Mouse (Mus musculus) intestine, postnatal 0 days (tissue): Measurements from ENCODE around the gene Prdm16. TPM values are rescaled to one million over a fixed set of nuclear protein-coding genes. Genes with fewer than 3 reads are reported as not detected.
A peak's percentile ranks its signal among the peaks of the same experiment; 100 is the strongest.

Experiments used
- ATAC-seq: fragments of 200-750 bp; cut with Nextera tagmentation; 2 replicates; pipeline ENCODE4 v1.8.0; 2017; ENCODE audit warnings: mild to moderate bottlenecking, moderate TSS enrichment, moderate library complexity
- H3K27ac ChIP-seq: fragments of 300-500 bp; sonication (generic); 2 replicates; pipeline ENCODE4 v1.5.1; 2014; ENCODE audit warnings: mild to moderate bottlenecking, low read depth, low read length, moderate library complexity
- H3K27me3 ChIP-seq: fragments of 300-500 bp; sonication (generic); replicated peaks from 2 replicates; pipeline ENCODE4 v1.6.1; 2014; ENCODE audit warnings: low read length, mixed read lengths; ENCODE audit not compliant: control insufficient read depth, insufficient read depth
- H3K36me3 ChIP-seq: fragments of 300-500 bp; sonication (generic); 2 replicates; pipeline ENCODE4 v1.6.1; 2014; ENCODE audit warnings: mild to moderate bottlenecking, moderate library complexity; ENCODE audit not compliant: control insufficient read depth, insufficient read depth
- H3K4me1 ChIP-seq: fragments of 300-500 bp; sonication (generic); replicated peaks from 2 replicates; pipeline ENCODE4 v1.6.1; 2014; ENCODE audit warnings: antibody characterized with exemption, low read length, mixed read lengths; ENCODE audit not compliant: control insufficient read depth, insufficient read depth
- H3K4me2 ChIP-seq: fragments of 300-500 bp; sonication (generic); replicated peaks from 2 replicates; pipeline ENCODE4 v1.6.1; 2014; ENCODE audit warnings: low read depth, mild to moderate bottlenecking, moderate library complexity
- H3K4me3 ChIP-seq: fragments of 300-500 bp; sonication (generic); 2 replicates; pipeline ENCODE4 v1.5.1; 2014; ENCODE audit warnings: low read depth, low read length
- H3K9ac ChIP-seq: fragments of 300-500 bp; sonication (generic); 2 replicates; pipeline ENCODE4 v1.6.1; 2014; ENCODE audit warnings: mild to moderate bottlenecking, low read depth, low read length
- H3K9me3 ChIP-seq: fragments of 300-500 bp; sonication (generic); 2 replicates; pipeline ENCODE4 v1.6.1; 2016; ENCODE audit warnings: mixed run types; ENCODE audit not compliant: control insufficient read depth
- CTCF ChIP-seq: sonication (generic); IDR thresholded peaks from 2 replicates; pipeline ENCODE4 v1.5.1; 2016; ENCODE audit warnings: low read depth, mild to moderate bottlenecking, control low read depth, antibody characterized with exemption, moderate library complexity
- WGBS: fragments of 180-500 bp; shearing (Covaris S2); extraction: QIAGEN DNeasy Blood & Tissue Kit; methylation state at CpG from one replicate; pipeline ENCODE4 v1.1.7; 2014; 5-methylcytosine and 5-hydroxymethylcytosine counted together
- polyA plus RNA-seq: library from polyadenylated mRNA; unstranded; fragments of >200 nt; fragmentation: Nextera tagmentation; extraction: Ambion mirVana; gene quantifications from 2 replicates; pipeline ENCODE4 v1.2.1, GENCODE M21; 2015

Gene Prdm16
- polyA plus RNA-seq, 1 experiment from 2014 or later = 9.0 TPM

- Histone ChIP-seq H3K9me3 (no peaks in the 10 kb centered on the region), H3K4me3 (no peak overlapping the region), H3K9ac (no peak overlapping the region), H3K27ac (no peak overlapping the region), H3K4me1 (no peaks in the 10 kb centered on the region), H3K36me3 (no peaks in the 10 kb centered on the region), H3K27me3 (no peaks in the 10 kb centered on the region), H3K4me2 (no peak overlapping the region)
- WGBS = 67% methylated on average over 10 of the region's 10 CpGs
- TF ChIP-seq CTCF = no peak
- ATAC-seq = 0 out of 2 replicates have a peak, but pooled peaks have one; percentile 22
Observed at GRCm38 (mm10) chr4:154611167-154611566, 25.5 kb downstream of the Prdm16 start.

- TF ChIP-seq CTCF = no peak
- Histone ChIP-seq H3K36me3 (no peaks in the 10 kb centered on the region), H3K4me1 (no peaks in the 10 kb centered on the region), H3K9me3 (no peaks in the 10 kb centered on the region), H3K27ac (no peak overlapping the region), H3K27me3 (no peaks in the 10 kb centered on the region), H3K4me3 (no peak overlapping the region), H3K9ac (no peak overlapping the region), H3K4me2 (no peak overlapping the region)
- ATAC-seq = no peak
- 83% methylated on average over 5 of the region's 5 CpGs for WGBS
Observed at GRCm38 (mm10) chr4:154607724-154608123, 28.9 kb downstream of the Prdm16 start.

- no peak overlapping the region for H3K27ac ChIP-seq
- WGBS = 71% methylated on average over 7 of the region's 7 CpGs
Observed at GRCm38 (mm10) chr4:154604442-154604830, 32.2 kb downstream of the Prdm16 start.

GRCm38 (mm10) chr4:154603663-154604441 lies 32.8 kb downstream of the Prdm16 start:
- H3K9me3 ChIP-seq = no peaks in the 10 kb centered on the region
- no peaks in the 10 kb centered on the region for H3K36me3 ChIP-seq
- TF ChIP-seq CTCF = no peak
- no peak overlapping the region for H3K27ac ChIP-seq
- H3K9ac ChIP-seq = no peak overlapping the region
- H3K4me3 ChIP-seq = no peak overlapping the region
- H3K4me2 ChIP-seq = no peak overlapping the region
- no peak for ATAC-seq
- H3K4me1 ChIP-seq = no peaks in the 10 kb centered on the region
- no peaks in the 10 kb centered on the region for H3K27me3 ChIP-seq
- 56% methylated on average over 25 of the region's 25 CpGs for WGBS

More at GRCm38 (mm10) chr4:154604442-154604830, 32.2 kb downstream of the Prdm16 start:
- H3K9ac ChIP-seq = no peak overlapping the region
- H3K36me3 ChIP-seq = no peaks in the 10 kb centered on the region
- H3K4me3 ChIP-seq = no peak overlapping the region
- TF ChIP-seq CTCF = no peak
- H3K4me2 ChIP-seq = no peak overlapping the region
- H3K9me3 ChIP-seq = no peaks in the 10 kb centered on the region
- no peaks in the 10 kb centered on the region for H3K4me1 ChIP-seq
- H3K27me3 ChIP-seq = no peaks in the 10 kb centered on the region
- no peak for ATAC-seq

GRCm38 (mm10) chr4:154602409-154602808 lies 34.3 kb downstream of the Prdm16 start:
- Histone ChIP-seq H3K36me3 (no peaks in the 10 kb centered on the region), H3K9me3 (no peaks in the 10 kb centered on the region), H3K4me3 (no peak overlapping the region), H3K27ac (no peak overlapping the region), H3K27me3 (no peaks in the 10 kb centered on the region), H3K4me1 (no peaks in the 10 kb centered on the region), H3K9ac (no peak overlapping the region), H3K4me2 (no peak overlapping the region)
- no peak for ATAC-seq
- TF ChIP-seq CTCF = no peak
- WGBS = 72% methylated on average over 10 of the region's 10 CpGs

GRCm38 (mm10) chr4:154601006-154601405 lies 35.7 kb downstream of the Prdm16 start:
- no peak overlapping the region for H3K4me3 ChIP-seq
- TF ChIP-seq CTCF = no peak
- H3K4me1 ChIP-seq = no peaks in the 10 kb centered on the region
- H3K27ac ChIP-seq = no peak overlapping the region
- H3K9ac ChIP-seq = no peak overlapping the region
- 69% methylated on average over 3 of the region's 3 CpGs for WGBS
- H3K36me3 ChIP-seq = no peaks in the 10 kb centered on the region
- H3K4me2 ChIP-seq = no peak overlapping the region
- H3K27me3 ChIP-seq = no peaks in the 10 kb centered on the region
- no peaks in the 10 kb centered on the region for H3K9me3 ChIP-seq
- no peak for ATAC-seq
